Mouse (Mus musculus) forebrain, embryonic 15.5 days (tissue): ENCODE results near the gene Olfr1424. TPM values are rescaled to one million over a fixed set of nuclear protein-coding genes. Genes with fewer than 3 reads are reported as not detected.
"Not testable (repeated sequence)": the region's sequence is repeated elsewhere in the genome, so short reads cannot be mapped to it uniquely, and the experiment has no call there.

Source experiments
- ATAC-seq: fragments of 200-750 bp; cut with Nextera tagmentation; replicated peaks from 2 replicates; pipeline ENCODE4 v1.8.0; 2017; ENCODE audit warnings: mild to moderate bottlenecking, moderate TSS enrichment, moderate library complexity
- H3K27ac ChIP-seq: fragments of 300-500 bp; sonication (generic); replicated peaks from 2 replicates; pipeline ENCODE4 v1.5.1; 2015; ENCODE audit warnings: mild to moderate bottlenecking, inconsistent platforms
- H3K27me3 ChIP-seq: fragments of 300-500 bp; sonication (generic); 2 replicates; pipeline ENCODE4 v1.6.1; 2015; ENCODE audit warnings: inconsistent platforms
- H3K36me3 ChIP-seq: fragments of 300-500 bp; sonication (generic); 2 replicates; pipeline ENCODE4 v1.6.1; 2015; ENCODE audit warnings: mild to moderate bottlenecking, inconsistent platforms
- H3K4me1 ChIP-seq: fragments of 300-500 bp; sonication (generic); 2 replicates; pipeline ENCODE4 v1.6.1; 2015; ENCODE audit warnings: inconsistent platforms
- H3K4me2 ChIP-seq: fragments of 300-500 bp; sonication (generic); replicated peaks from 2 replicates; pipeline ENCODE4 v1.6.1; 2015; ENCODE audit warnings: mild to moderate bottlenecking, inconsistent platforms
- H3K4me3 ChIP-seq: fragments of 300-500 bp; sonication (generic); 2 replicates; pipeline ENCODE4 v1.5.1; 2015; ENCODE audit warnings: mild to moderate bottlenecking, inconsistent platforms
- H3K9ac ChIP-seq: fragments of 300-500 bp; sonication (generic); replicated peaks from 2 replicates; pipeline ENCODE4 v1.6.1; 2015; ENCODE audit warnings: mild to moderate bottlenecking, inconsistent platforms
- H3K9me3 ChIP-seq: fragments of 300-500 bp; sonication (generic); 2 replicates; pipeline ENCODE4 v1.6.1; 2016; ENCODE audit warnings: inconsistent platforms
- WGBS: fragments of 180-500 bp; shearing (Covaris S2); methylation state at CpG from one replicate; pipeline ENCODE4 v1.1.7; 2015; ENCODE audit warnings: mixed read lengths; 5-methylcytosine and 5-hydroxymethylcytosine counted together
- polyA plus RNA-seq: library from polyadenylated mRNA; unstranded; fragments of >200 nt; fragmentation: Nextera tagmentation; extraction: Ambion mirVana; gene quantifications from 2 replicates; pipeline ENCODE4 v1.2.1, GENCODE M21; 2015

The Olfr1424 gene
- not detected in 2 replicates for polyA plus RNA-seq

DNA sequence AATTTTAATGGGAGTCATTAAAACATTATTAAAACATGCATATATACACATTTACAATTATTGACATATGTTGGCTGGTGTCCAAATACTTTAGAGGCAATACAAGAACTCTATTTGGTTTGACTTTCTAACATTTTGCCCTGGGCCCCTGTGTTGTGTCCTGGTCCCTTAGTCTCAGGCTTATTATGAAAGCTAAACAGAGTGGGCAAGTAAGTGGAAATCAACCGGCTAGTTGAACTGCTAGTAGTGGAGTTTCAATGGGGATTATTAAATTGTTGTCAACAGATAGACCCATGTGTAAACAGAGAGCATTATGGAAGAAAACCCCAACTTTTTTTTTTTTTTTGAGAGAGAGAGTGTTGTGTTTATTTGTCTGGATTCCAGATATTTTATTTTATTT is at the start of gene Olfr1424:
Olfr1424 (minus strand) TSS at position 101 of the 400 bp plus-strand sequence.
- H3K9me3 ChIP-seq, H3K4me3 ChIP-seq, H3K36me3 ChIP-seq, H3K9ac ChIP-seq, H3K27me3 ChIP-seq, ATAC-seq, H3K27ac ChIP-seq, H3K4me2 ChIP-seq, H3K4me1 ChIP-seq: not testable (repeated sequence)
- WGBS, result 83% methylated on average over 1 of the region's 1 CpGs

DNA sequence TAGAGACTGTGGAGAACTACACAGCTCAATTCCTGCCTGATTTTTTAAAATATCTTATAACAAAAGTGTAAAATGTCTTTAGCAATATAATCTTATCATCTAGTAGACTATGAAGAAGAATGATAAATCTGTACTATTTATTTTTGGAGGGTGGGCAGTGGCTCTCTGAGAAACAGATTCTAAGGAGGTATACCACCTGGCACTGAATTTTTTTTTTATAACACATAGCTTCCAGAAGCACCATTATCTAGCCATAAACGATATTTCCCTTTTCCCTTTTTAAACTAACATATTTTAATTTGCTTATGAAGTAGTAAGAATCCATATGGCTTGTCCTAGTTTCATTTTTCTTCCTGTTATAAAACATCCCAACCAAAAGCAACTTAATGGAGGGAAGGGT is 42.1 kb upstream of the Olfr1424 start:
- no peak overlapping the region for H3K9ac ChIP-seq
- H3K9me3 ChIP-seq, result no peaks in the 10 kb centered on the region
- H3K4me2 ChIP-seq, result no peak overlapping the region
- H3K4me1 ChIP-seq, result no peaks in the 10 kb centered on the region
- no peak for ATAC-seq
- no peak overlapping the region for H3K4me3 ChIP-seq
- no peaks in the 10 kb centered on the region for H3K27me3 ChIP-seq
- 66% methylated on average over 1 of the region's 1 CpGs for WGBS
- no peak overlapping the region for H3K27ac ChIP-seq
- H3K36me3 ChIP-seq, result no peaks in the 10 kb centered on the region

DNA sequence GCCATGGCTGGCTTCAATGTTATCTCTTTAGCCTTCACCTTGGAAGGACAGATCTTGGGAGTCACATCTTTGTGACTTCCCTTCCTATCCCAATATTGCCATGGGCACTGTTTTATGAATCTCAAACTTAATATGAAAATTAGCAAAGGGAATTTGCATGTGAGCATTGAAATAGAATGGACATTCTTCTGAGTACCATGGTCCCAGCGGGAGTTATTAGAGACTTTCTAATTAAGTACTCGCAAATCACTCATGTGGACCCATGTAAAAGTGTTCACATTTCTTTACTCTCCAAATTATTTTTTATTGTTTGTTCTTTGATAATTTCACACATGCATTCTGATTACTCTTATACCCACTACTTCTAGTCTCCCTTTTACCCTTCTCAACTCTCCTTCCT is 40.8 kb upstream of the Olfr1424 start, which contains the start of gene Olfr1427:
Olfr1427 (minus strand) TSS at position 101 of the 400 bp plus-strand sequence.
- no peaks in the 10 kb centered on the region for H3K9me3 ChIP-seq
- 92% methylated on average over 2 of the region's 2 CpGs for WGBS
- no peaks in the 10 kb centered on the region for H3K4me1 ChIP-seq
- no peak within 1 kb of the TSS for H3K27ac ChIP-seq
- no peak for ATAC-seq
- no peaks in the 10 kb centered on the region for H3K36me3 ChIP-seq
- no peak within 1 kb of the TSS for H3K4me3 ChIP-seq
- no peaks in the 10 kb centered on the region for H3K27me3 ChIP-seq
- no peak within 1 kb of the TSS for H3K9ac ChIP-seq
- no peak within 1 kb of the TSS for H3K4me2 ChIP-seq

DNA sequence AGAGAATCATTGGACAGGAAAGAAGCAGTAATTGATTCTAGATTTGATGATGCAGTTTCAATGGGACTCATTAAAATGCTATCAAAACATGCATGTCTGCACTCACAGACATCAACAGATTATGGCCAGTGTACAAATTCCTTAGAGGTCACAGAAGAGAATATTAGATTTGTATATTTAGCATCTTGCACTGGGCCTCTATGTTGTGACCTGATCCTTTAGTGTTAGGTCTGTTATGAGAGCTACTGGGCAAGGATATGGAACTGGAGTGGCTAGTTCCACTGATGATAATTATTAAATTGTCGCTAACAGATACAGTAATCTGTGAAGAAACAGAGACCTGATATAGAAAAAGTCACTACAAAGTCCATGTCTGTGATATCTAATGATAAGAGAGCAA is 29.4 kb upstream of the Olfr1424 start, which contains the start of gene Olfr1426:
Olfr1426 (minus strand) TSS at position 101 of the 400 bp plus-strand sequence.
- no peak for ATAC-seq
- no peaks in the 10 kb centered on the region for H3K27me3 ChIP-seq
- H3K9me3 ChIP-seq, result no peaks in the 10 kb centered on the region
- no peak within 1 kb of the TSS for H3K27ac ChIP-seq
- H3K36me3 ChIP-seq, result no peaks in the 10 kb centered on the region
- no peak within 1 kb of the TSS for H3K4me2 ChIP-seq
- no peaks in the 10 kb centered on the region for H3K4me1 ChIP-seq
- H3K9ac ChIP-seq, result no peak within 1 kb of the TSS
- no peak within 1 kb of the TSS for H3K4me3 ChIP-seq
- 83% methylated on average over 1 of the region's 1 CpGs for WGBS

DNA sequence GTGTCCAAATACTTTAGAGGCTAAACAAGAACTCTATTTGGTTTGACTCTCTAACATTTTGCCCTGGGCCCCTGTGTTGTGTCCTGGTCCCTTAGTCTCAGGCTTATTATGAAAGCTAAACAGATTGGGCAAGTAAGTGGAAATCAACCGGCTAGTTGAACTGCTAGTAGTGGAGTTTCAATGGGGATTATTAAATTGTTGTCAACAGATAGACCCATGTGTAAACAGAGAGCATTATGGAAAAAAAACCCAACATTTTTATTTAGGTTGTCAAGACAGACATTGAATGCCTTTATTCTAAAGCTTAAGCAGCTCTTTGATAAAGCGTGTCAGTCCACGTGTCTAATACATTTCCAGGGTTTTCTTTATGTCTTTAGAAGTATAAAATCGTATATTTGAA is 15.1 kb upstream of the Olfr1424 start, which contains the start of gene Olfr1425:
Olfr1425 (minus strand) TSS at position 101 of the 400 bp plus-strand sequence.
- not testable (repeated sequence) for H3K27ac ChIP-seq, H3K27me3 ChIP-seq, H3K36me3 ChIP-seq, H3K4me1 ChIP-seq, ATAC-seq, H3K9me3 ChIP-seq, H3K4me2 ChIP-seq, H3K4me3 ChIP-seq, H3K9ac ChIP-seq
- 82% methylated on average over 4 of the region's 4 CpGs for WGBS

DNA sequence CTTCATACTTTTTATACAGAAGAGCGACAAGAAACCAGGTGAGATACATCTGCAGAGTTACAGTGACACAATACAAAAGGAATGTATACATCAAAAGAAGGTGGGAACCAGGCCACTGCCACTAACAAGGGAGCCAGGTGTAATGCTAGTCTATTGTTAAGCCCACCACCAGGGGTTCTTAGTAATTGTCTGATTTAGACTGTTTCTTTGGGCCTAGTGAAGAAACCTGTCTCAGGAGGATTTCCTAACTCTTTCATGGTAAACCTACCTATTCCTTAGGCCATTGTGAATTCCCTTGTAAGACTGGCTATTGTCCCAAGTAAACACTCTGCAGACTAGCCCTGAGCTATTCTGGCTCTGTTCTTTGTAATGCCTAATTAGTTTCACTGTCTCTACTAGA is 7.1 kb upstream of the Olfr1424 start:
- not testable (repeated sequence) for H3K4me3 ChIP-seq, H3K4me1 ChIP-seq, H3K9me3 ChIP-seq, ATAC-seq, H3K9ac ChIP-seq, H3K27ac ChIP-seq, H3K27me3 ChIP-seq, H3K36me3 ChIP-seq, H3K4me2 ChIP-seq
- 78% methylated on average over 1 of the region's 1 CpGs for WGBS

DNA sequence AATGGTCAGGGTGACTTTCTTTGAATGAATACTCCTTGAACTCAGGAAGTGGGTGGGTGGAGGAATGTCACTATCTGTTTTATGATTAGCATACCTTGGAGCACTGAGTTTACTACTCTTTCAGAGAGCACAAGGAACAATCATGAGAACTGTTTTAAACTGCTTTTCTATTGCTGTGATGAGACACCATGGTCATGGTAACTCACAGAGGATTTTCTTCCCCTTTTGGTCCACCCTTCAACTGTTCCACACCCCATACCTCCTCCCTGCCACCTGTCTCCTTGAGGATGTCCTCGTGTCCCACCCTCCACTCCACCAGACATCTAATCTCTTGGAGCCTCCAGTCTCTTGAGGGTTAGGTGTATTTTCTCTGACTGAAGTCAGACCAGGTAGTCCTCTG is 5.3 kb upstream of the Olfr1424 start:
- not testable (repeated sequence) for H3K4me1 ChIP-seq, ATAC-seq, H3K9ac ChIP-seq, H3K36me3 ChIP-seq, H3K4me2 ChIP-seq, H3K9me3 ChIP-seq, H3K4me3 ChIP-seq, H3K27ac ChIP-seq, H3K27me3 ChIP-seq
- WGBS, result 58% methylated on average over 1 of the region's 1 CpGs

DNA sequence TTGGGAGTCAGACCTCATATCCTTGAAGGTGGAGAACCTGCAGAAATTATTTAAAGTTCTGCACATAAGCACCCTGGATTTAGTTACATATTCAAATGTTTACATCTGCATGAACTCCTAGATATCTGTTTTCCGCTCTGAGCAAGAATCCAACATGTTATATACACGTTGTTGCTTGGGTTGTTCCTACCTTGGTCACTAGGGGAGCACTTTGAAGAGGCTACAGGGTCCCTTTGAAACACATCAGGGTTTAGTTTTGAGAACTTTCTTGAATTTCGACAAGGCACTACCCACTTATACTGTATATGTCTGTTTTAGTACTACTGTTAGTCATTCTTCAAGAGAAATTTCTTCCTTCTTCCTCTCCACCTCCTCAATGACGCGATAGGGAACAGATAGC is 19.3 kb downstream of the Olfr1424 start:
- no peak overlapping the region for H3K4me2 ChIP-seq
- no peak overlapping the region for H3K9ac ChIP-seq
- WGBS, result 88% methylated on average over 5 of the region's 5 CpGs
- ATAC-seq, result no peak
- H3K4me1 ChIP-seq, result no peaks in the 10 kb centered on the region
- H3K36me3 ChIP-seq, result no peaks in the 10 kb centered on the region
- no peaks in the 10 kb centered on the region for H3K27me3 ChIP-seq
- H3K27ac ChIP-seq, result no peak overlapping the region
- H3K4me3 ChIP-seq, result no peak overlapping the region
- H3K9me3 ChIP-seq, result no peaks in the 10 kb centered on the region

DNA sequence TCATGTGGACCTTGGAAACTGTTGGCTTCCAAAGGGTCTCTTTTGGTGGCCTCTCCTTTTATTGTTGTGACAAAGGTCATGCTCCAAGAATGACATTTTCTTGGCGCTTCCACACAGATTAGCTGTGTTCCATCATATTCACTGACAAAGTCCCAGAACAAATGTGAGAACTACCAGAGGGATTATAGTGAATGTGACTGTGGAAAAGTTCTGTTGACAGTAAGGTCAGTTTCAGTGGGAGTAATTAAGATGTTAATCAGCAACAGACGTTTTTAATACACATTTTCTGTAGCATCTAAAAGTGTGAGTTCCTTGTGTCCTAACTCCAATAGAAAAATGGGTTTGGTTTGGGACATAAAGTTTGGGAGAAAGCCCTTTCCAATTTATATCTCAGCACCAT is 21.3 kb downstream of the Olfr1424 start, which contains the start of gene Olfr1423:
Olfr1423 (minus strand) TSS at position 101 of the 400 bp plus-strand sequence.
- H3K27ac ChIP-seq, result no peak within 1 kb of the TSS
- 81% methylated on average over 2 of the region's 2 CpGs for WGBS
- no peak within 1 kb of the TSS for H3K9ac ChIP-seq
- no peaks in the 10 kb centered on the region for H3K36me3 ChIP-seq
- H3K4me1 ChIP-seq, result no peaks in the 10 kb centered on the region
- no peak within 1 kb of the TSS for H3K4me2 ChIP-seq
- no peaks in the 10 kb centered on the region for H3K9me3 ChIP-seq
- H3K27me3 ChIP-seq, result no peaks in the 10 kb centered on the region
- H3K4me3 ChIP-seq, result no peak within 1 kb of the TSS
- no peak for ATAC-seq

DNA sequence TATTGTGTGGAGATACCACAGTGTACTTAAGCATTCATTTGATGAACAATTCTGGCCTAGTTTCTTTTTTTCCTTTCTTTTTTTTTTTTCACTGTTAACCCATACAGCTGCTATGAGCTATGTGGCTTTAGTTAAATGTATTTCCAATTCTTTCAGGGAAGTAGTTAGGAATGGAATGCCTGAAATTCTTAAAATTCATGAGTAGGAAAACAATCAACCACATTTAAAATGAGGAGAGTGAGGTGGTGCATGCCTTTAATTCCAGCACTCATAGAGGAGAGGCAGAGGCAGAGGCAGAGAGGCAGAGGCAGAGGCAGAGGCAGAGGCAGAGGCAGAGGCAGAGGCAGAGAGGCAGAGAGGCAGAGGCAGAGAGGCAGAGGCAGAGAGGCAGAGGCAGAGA is 24.8 kb downstream of the Olfr1424 start:
- Histone ChIP-seq H3K4me3 (no peak overlapping the region), H3K9ac (no peak overlapping the region), H3K4me2 (no peak overlapping the region), H3K4me1 (no peaks in the 10 kb centered on the region), H3K27ac (no peak overlapping the region), H3K36me3 (no peaks in the 10 kb centered on the region), H3K27me3 (no peaks in the 10 kb centered on the region), H3K9me3 (no peaks in the 10 kb centered on the region)
- no peak for ATAC-seq

DNA sequence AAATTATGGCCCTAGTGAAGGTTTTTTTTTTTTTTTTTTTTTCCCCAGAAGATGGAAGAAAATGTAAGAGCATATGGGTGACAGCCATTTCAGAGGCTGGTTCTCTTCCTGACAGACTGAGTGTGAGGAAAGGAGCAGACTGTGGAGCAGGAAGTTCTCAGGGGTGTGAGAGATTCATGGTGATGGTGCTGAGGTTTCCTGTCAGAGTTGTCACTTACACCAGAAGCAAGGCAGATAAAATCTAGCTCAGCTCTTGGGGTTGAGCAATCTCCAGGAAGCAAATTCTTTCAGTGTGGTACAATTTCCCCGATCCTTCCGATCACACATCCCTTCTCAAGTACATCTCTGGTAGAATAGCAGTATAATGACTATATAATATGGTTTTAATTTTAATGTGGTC is 35.9 kb downstream of the Olfr1424 start:
- no peak for ATAC-seq
- no peaks in the 10 kb centered on the region for H3K36me3 ChIP-seq
- no peak overlapping the region for H3K27ac ChIP-seq
- 91% methylated on average over 2 of the region's 2 CpGs for WGBS
- H3K9me3 ChIP-seq, result no peaks in the 10 kb centered on the region
- H3K4me1 ChIP-seq, result no peaks in the 10 kb centered on the region
- no peak overlapping the region for H3K4me2 ChIP-seq
- H3K9ac ChIP-seq, result no peak overlapping the region
- H3K4me3 ChIP-seq, result no peak overlapping the region
- H3K27me3 ChIP-seq, result no peaks in the 10 kb centered on the region

DNA sequence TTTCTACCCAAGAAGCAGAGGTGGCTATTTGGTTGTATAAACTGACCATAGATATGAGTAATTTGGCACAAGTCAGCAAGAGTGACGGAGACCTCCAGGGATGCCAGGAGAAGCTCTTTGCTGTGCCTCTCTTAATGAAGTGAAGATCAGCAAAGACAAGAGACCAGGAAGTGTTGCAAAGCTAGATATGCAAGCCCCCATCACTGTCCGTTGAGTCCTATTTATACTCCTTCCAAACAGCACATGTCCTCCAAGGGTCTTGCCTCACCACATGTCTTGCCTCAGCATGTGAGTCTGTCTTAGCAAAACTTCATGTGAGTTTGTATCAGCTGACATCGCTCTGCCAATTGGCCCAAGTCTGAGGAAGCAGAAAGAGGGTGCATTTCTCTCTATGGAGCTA is 37.1 kb downstream of the Olfr1424 start:
- ATAC-seq, result no peak

DNA sequence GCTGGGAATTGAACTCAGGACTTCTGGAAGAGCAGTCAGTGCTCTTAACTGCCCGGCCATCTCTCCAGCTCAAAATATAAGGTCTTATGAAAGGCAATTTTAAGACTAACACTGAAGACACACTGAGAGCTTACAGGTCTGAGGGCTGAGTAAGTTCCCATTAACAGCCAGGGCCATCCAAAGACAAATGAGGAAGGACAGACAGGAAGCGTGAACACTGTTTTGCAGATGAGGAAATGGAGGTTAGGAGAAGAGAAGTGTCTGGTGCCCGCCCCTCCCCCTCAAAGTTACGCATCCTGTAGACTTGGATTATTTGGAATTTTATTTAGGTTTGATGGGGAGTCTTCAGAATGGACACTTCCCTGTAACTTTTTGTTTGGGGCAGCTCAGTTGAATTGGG is 38.3 kb downstream of the Olfr1424 start:
- Histone ChIP-seq H3K4me2 (no peak overlapping the region), H3K9ac (no peak overlapping the region), H3K27me3 (no peaks in the 10 kb centered on the region), H3K27ac (no peak overlapping the region), H3K9me3 (no peaks in the 10 kb centered on the region), H3K36me3 (no peaks in the 10 kb centered on the region), H3K4me1 (no peaks in the 10 kb centered on the region), H3K4me3 (no peak overlapping the region)
- no peak for ATAC-seq
- WGBS, result 88% methylated on average over 4 of the region's 4 CpGs

More for the DNA sequence above, 37.1 kb downstream of the Olfr1424 start:
- 97% methylated on average over 3 of the region's 3 CpGs for WGBS
- H3K9ac ChIP-seq, result no peak overlapping the region
- H3K27ac ChIP-seq, result no peak overlapping the region
- H3K9me3 ChIP-seq, result no peaks in the 10 kb centered on the region
- H3K36me3 ChIP-seq, result no peaks in the 10 kb centered on the region
- H3K4me2 ChIP-seq, result no peak overlapping the region
- H3K27me3 ChIP-seq, result no peaks in the 10 kb centered on the region
- no peak overlapping the region for H3K4me3 ChIP-seq
- no peaks in the 10 kb centered on the region for H3K4me1 ChIP-seq
